Comparison of ENCODE assay signal across 16 mouse cellular contexts in the genomic region with DNA sequence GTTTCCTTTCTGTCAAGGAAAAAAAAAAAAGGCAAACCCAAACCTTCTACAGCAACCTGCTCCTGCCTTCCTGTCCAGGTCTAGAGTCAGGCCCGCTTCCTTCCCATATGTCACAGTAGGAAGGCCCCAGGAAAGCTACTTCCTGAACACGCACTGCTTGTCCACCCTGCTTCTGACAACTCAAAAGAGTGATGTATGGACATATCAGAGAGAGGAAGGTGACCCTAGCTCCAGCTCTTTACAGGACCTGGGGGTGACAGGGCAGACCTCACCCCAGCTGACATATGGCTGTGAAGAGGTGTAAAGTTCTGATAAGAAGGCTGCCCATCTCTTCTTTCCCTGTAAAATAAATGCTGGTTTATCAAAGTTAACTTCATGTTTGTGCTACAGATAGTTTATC.
DNase-seq lines count a peak whose midpoint lies in the region; ATAC-seq and TF ChIP-seq lines count a peak whose summit lies in the region.
"Had no signal": no experiment of that assay in that cellular context is flagged by ENCODE, and none has a peak within 500 bp of the region (broad histone marks: within the 10 kb centered on the region; RNA-seq: fewer than 3 reads in every experiment).

No protein-coding gene starts in this region.

- H3K9ac ChIP-seq in lung, postnatal 0 days (replicated peaks; ENCODE audit: low read depth), result no peak overlapping the region
- H3K9ac ChIP-seq in kidney, embryonic 16.5 days (replicated peaks; ENCODE audit: low read length), result no peak overlapping the region
- H3K9ac ChIP-seq: embryonic facial prominence, embryonic 15.5 days; forebrain, embryonic 15.5 days; hindbrain, embryonic 15.5 days; limb, embryonic 13.5 days; midbrain, embryonic 13.5 days had no signal

- no peak for TF ChIP-seq CTCF in lung, postnatal 0 days (IDR thresholded peaks at IDR 0.05)

- peak overlapping the region; percentile 55; the same call in 1 of the 2 replicates for H3K27ac ChIP-seq in lung, postnatal 0 days (ENCODE audit: low read length)
- peak overlapping the region; percentile 16; the same call in 1 of the 2 replicates for H3K27ac ChIP-seq in kidney, embryonic 16.5 days (ENCODE audit: low read length)
- H3K27ac ChIP-seq in embryonic facial prominence, embryonic 10.5 days (replicated peaks), result no peak overlapping the region
- H3K27ac ChIP-seq: embryonic facial prominence, embryonic 15.5 days; forebrain, embryonic 15.5 days; hindbrain, embryonic 15.5 days; limb, embryonic 13.5 days; midbrain, embryonic 13.5 days had no signal

- TF ChIP-seq EP300 in lung, postnatal 0 days (IDR thresholded peaks at IDR 0.05), result peak; percentile 94

- no peaks in the 10 kb centered on the region for H3K9me3 ChIP-seq in lung, postnatal 0 days (ENCODE audit: low read length)
- H3K9me3 ChIP-seq in kidney, embryonic 16.5 days (ENCODE audit: low read length), result no peaks in the 10 kb centered on the region
- no peaks in the 10 kb centered on the region for H3K9me3 ChIP-seq in embryonic facial prominence, embryonic 10.5 days
- H3K9me3 ChIP-seq: embryonic facial prominence, embryonic 15.5 days; forebrain, embryonic 15.5 days; hindbrain, embryonic 15.5 days; limb, embryonic 13.5 days; midbrain, embryonic 13.5 days had no signal

- no peak overlapping the region for H3K4me3 ChIP-seq in lung, postnatal 0 days (ENCODE audit: low read depth, low read length)
- no peak overlapping the region for H3K4me3 ChIP-seq in kidney, embryonic 16.5 days (ENCODE audit: low read length)
- H3K4me3 ChIP-seq in embryonic facial prominence, embryonic 10.5 days, result no peak overlapping the region
- H3K4me3 ChIP-seq: embryonic facial prominence, embryonic 15.5 days; forebrain, embryonic 15.5 days; hindbrain, embryonic 15.5 days; limb, embryonic 13.5 days; midbrain, embryonic 13.5 days had no signal

- WGBS in lung, postnatal 0 days, result 61% methylated on average over 2 of the region's 2 CpGs
- WGBS in kidney, embryonic 16.5 days, result 70% methylated on average over 2 of the region's 2 CpGs
- 90% methylated on average over 2 of the region's 2 CpGs for WGBS in embryonic facial prominence, embryonic 10.5 days

- intact Hi-C loops in heart, postnatal 25 days (cut with DNase I), result loop anchor here (5.0 kb wide), 2 partner anchors 124 to 319 kb away; no protein-coding TSS in a partner anchor

- peak; percentile 94 for DNase-seq in heart, adult 11 months
- no peak for DNase-seq in heart, postnatal 25 days (ENCODE audit: low spot score)
- peak; percentile 66 for DNase-seq in lung, postnatal 0 days (ENCODE audit: low spot score)
- no peak for DNase-seq in lung, postnatal 25 days (ENCODE audit: low spot score)
- peak; percentile 34 to 59 for DNase-seq in lung, postnatal 4 days
- DNase-seq in embryonic facial prominence, embryonic 10.5 days (ENCODE audit: low spot score), result no peak
- no peak for DNase-seq in gastrocnemius, postnatal 4 days (ENCODE audit: low spot score in 2 of 2)
- DNase-seq: B cell, adult 2 months; cerebellum, adult 2 months; right cerebral cortex, postnatal 25 days had no signal

- H3K27me3 ChIP-seq in lung, postnatal 0 days (replicated peaks; ENCODE audit: insufficient read depth, low read length), result no peaks in the 10 kb centered on the region
- no peaks in the 10 kb centered on the region for H3K27me3 ChIP-seq in kidney, embryonic 16.5 days (ENCODE audit: insufficient read depth, low read length)
- H3K27me3 ChIP-seq in embryonic facial prominence, embryonic 10.5 days (replicated peaks; ENCODE audit: low read depth, poor library complexity, severe bottlenecking), result peaks cover 9% of the 10 kb centered on the region
- H3K27me3 ChIP-seq: hindbrain, embryonic 15.5 days had no signal

- peak; percentile 47 for ATAC-seq in lung, postnatal 0 days
- peak; percentile 36; the same call in 1 of the 2 replicates for ATAC-seq in kidney, embryonic 16.5 days (ENCODE audit: low FRiP score, low TSS enrichment)
- ATAC-seq: forebrain, embryonic 15.5 days; midbrain, embryonic 13.5 days had no signal

- H3K36me3 ChIP-seq in lung, postnatal 0 days (ENCODE audit: insufficient read depth, low read length), result no peaks in the 10 kb centered on the region
- H3K36me3 ChIP-seq in kidney, embryonic 16.5 days (ENCODE audit: insufficient read depth, low read length), result no peaks in the 10 kb centered on the region
- no peaks in the 10 kb centered on the region for H3K36me3 ChIP-seq in embryonic facial prominence, embryonic 10.5 days (replicated peaks)
- H3K36me3 ChIP-seq: embryonic facial prominence, embryonic 15.5 days; forebrain, embryonic 15.5 days; hindbrain, embryonic 15.5 days; limb, embryonic 13.5 days; midbrain, embryonic 13.5 days had no signal

- no peak overlapping the region for H3K4me2 ChIP-seq in lung, postnatal 0 days (replicated peaks; ENCODE audit: low read depth, low read length)
- no peak overlapping the region for H3K4me2 ChIP-seq in kidney, embryonic 16.5 days (replicated peaks; ENCODE audit: low read depth, low read length)
- H3K4me2 ChIP-seq: embryonic facial prominence, embryonic 15.5 days; forebrain, embryonic 15.5 days; hindbrain, embryonic 15.5 days; limb, embryonic 13.5 days; midbrain, embryonic 13.5 days had no signal

- peaks cover 9% of the 10 kb centered on the region; the same call in 1 of the 2 replicates for H3K4me1 ChIP-seq in lung, postnatal 0 days (ENCODE audit: insufficient read depth, low read depth, low read length)
- peaks cover 38% of the 10 kb centered on the region for H3K4me1 ChIP-seq in kidney, embryonic 16.5 days (ENCODE audit: insufficient read depth, low read length)
- peaks cover 17% of the 10 kb centered on the region for H3K4me1 ChIP-seq in embryonic facial prominence, embryonic 10.5 days

Comparison
In these comparisons a context has a peak if more than half of its experiments do, and no peak if none do; other contexts are left out.
1. DNase-seq: peak in heart, adult 11 months (single experiment), lung, postnatal 0 days (single experiment) and lung, postnatal 4 days (2 of 2); none in heart, postnatal 25 days (single experiment), lung, postnatal 25 days (single experiment), embryonic facial prominence, embryonic 10.5 days (single experiment) and gastrocnemius, postnatal 4 days (0 of 2).